Mouse (Mus musculus): ENCODE data around the gene Prmt7. TPM values are rescaled to one million over a fixed set of nuclear protein-coding genes. Genes with fewer than 3 reads are reported as not detected.

Gene Prmt7
- polyA plus RNA-seq, 1 experiment from 2014 or later = 33.9 TPM

Other genes starting within 250 kb of the Prmt7 start
- 32.7 and 38.4 TPM in 2 replicates for gene Slc12a4, start 244.8 kb upstream of the Prmt7 start, polyA plus RNA-seq (2014; fragmentation: Nextera tagmentation; extraction: Ambion mirVana)
- not detected in 2 replicates for gene Dpep3, start 231.5 kb upstream of the Prmt7 start, polyA plus RNA-seq (2014; fragmentation: Nextera tagmentation; extraction: Ambion mirVana)
- 13.5 and 15.2 TPM in 2 replicates for gene Dus2, start 219.6 kb upstream of the Prmt7 start, polyA plus RNA-seq (2014; fragmentation: Nextera tagmentation; extraction: Ambion mirVana)
- 0.24 TPM in 1 of 2 replicates, not detected in the other for gene Dpep2nb, start 205.0 kb upstream of the Prmt7 start, polyA plus RNA-seq (2014; fragmentation: Nextera tagmentation; extraction: Ambion mirVana)
- 11.6 and 13.1 TPM in 2 replicates for gene Ddx28, start 199.1 kb upstream of the Prmt7 start, polyA plus RNA-seq (2014; fragmentation: Nextera tagmentation; extraction: Ambion mirVana)
- gene Nfatc3, start 152.1 kb upstream of the Prmt7 start, polyA plus RNA-seq (2014; fragmentation: Nextera tagmentation; extraction: Ambion mirVana) = 4.5 and 4.7 TPM in 2 replicates
- gene Esrp2, start 74.0 kb upstream of the Prmt7 start, polyA plus RNA-seq (2014; fragmentation: Nextera tagmentation; extraction: Ambion mirVana) = 0.34 and 0.55 TPM in 2 replicates
- 2.4 and 2.5 TPM in 2 replicates for gene Pla2g15, start 60.5 kb upstream of the Prmt7 start, polyA plus RNA-seq (2014; fragmentation: Nextera tagmentation; extraction: Ambion mirVana)
- gene Slc7a6, start 42.1 kb upstream of the Prmt7 start, polyA plus RNA-seq (2014; fragmentation: Nextera tagmentation; extraction: Ambion mirVana) = 40.4 TPM in 2 replicates
- gene Slc7a6os, start within 50 bp of the Prmt7 start, polyA plus RNA-seq (2014; fragmentation: Nextera tagmentation; extraction: Ambion mirVana) = 18.7 and 20.9 TPM in 2 replicates
- 1.5 and 1.9 TPM in 2 replicates for gene Smpd3, start 127.1 kb downstream of the Prmt7 start, polyA plus RNA-seq (2014; fragmentation: Nextera tagmentation; extraction: Ambion mirVana)
- gene Zfp90, start 204.4 kb downstream of the Prmt7 start, polyA plus RNA-seq (2014; fragmentation: Nextera tagmentation; extraction: Ambion mirVana) = 14.3 and 14.4 TPM in 2 replicates